Mouse (Mus musculus): ENCODE data around the gene Gm12695. TPM values are rescaled to one million over a fixed set of nuclear protein-coding genes. Genes with fewer than 3 reads are reported as not detected.

Gm12695 gene
- polyA plus RNA-seq, 1 experiment from 2014 or later, result not detected

Other genes with a start within 250 kb of the Gm12695 start
- gene Cyp2j6, start 231.5 kb downstream of the Gm12695 start, polyA plus RNA-seq (2018), result 3.4 to 6.8 TPM (median 3.4 TPM) in 3 replicates
- gene Cyp2j9, start 193.6 kb downstream of the Gm12695 start, polyA plus RNA-seq (2018), result 0.12 to 0.33 TPM (median 0.20 TPM) in 3 replicates
- not detected in 3 replicates for gene Cyp2j5, start 121.0 kb downstream of the Gm12695 start, polyA plus RNA-seq (2018)